Mouse (Mus musculus) liver, embryonic 14.5 days (tissue): ENCODE results near the gene Gm13279. TPM values are rescaled to one million over a fixed set of nuclear protein-coding genes. Genes with fewer than 3 reads are reported as not detected.
"Not testable (repeated sequence)": the region's sequence is repeated elsewhere in the genome, so short reads cannot be mapped to it uniquely, and the experiment has no call there.

Experiments
- ATAC-seq: fragments of 200-750 bp; cut with Nextera tagmentation; 2 replicates; pipeline ENCODE4 v1.8.0; 2017; ENCODE audit warnings: moderate number of reproducible peaks, mild to moderate bottlenecking, moderate library complexity; ENCODE audit not compliant: insufficient read depth
- DNase-seq, 3 experiments: peaks; one replicate each; pipeline ENCODE4 v3.0.0-alpha.2; 2012 to 2013; ENCODE audit warnings: low read depth in 3 of 3, low spot score in 3 of 3
- H3K27ac ChIP-seq: fragments of 300-500 bp; sonication (generic); 2 replicates; pipeline ENCODE4 v1.5.1; 2014; ENCODE audit warnings: moderate library complexity, mild to moderate bottlenecking, control low read depth, inconsistent platforms
- H3K27me3 ChIP-seq: fragments of 300-500 bp; sonication (generic); 2 replicates; pipeline ENCODE4 v1.6.1; 2014; ENCODE audit warnings: mild to moderate bottlenecking, low read length, moderate library complexity; ENCODE audit not compliant: control insufficient read depth, insufficient read depth
- H3K36me3 ChIP-seq: fragments of 300-500 bp; sonication (generic); replicated peaks from 2 replicates; pipeline ENCODE4 v1.6.1; 2014; ENCODE audit warnings: low read depth; ENCODE audit not compliant: control insufficient read depth, insufficient read depth
- H3K4me1 ChIP-seq, 2 experiments: fragments of 200-500 bp in 1 of 2; fragments of 300-500 bp in 1 of 2; sonication (generic) in 1 of 2; replicated peaks; 2 replicates each; pipeline ENCODE4 v1.6.1; 2012 to 2014; ENCODE audit warnings: antibody characterized with exemption in 1 of 2, inconsistent platforms in 1 of 2, low read length in 1 of 2; ENCODE audit not compliant: control insufficient read depth in 2 of 2, insufficient read depth in 2 of 2
- H3K4me2 ChIP-seq: fragments of 300-500 bp; sonication (generic); 2 replicates; pipeline ENCODE4 v1.6.1; 2014; ENCODE audit warnings: low read depth, mild to moderate bottlenecking, control low read depth, moderate library complexity
- H3K4me3 ChIP-seq, 2 experiments: fragments of 200-500 bp in 1 of 2; fragments of 300-500 bp in 1 of 2; sonication (generic) in 1 of 2; 2 replicates each; pipeline ENCODE4 v1.5.1; 2012 to 2014; ENCODE audit warnings: low read depth in 2 of 2, low read length in 2 of 2, mild to moderate bottlenecking in 2 of 2, control low read depth in 1 of 2, inconsistent platforms in 1 of 2, moderate library complexity in 1 of 2; ENCODE audit not compliant: insufficient read depth in 1 of 2
- H3K9ac ChIP-seq: fragments of 300-500 bp; sonication (generic); replicated peaks from 2 replicates; pipeline ENCODE4 v1.6.1; 2014; ENCODE audit warnings: mild to moderate bottlenecking, control low read depth, moderate library complexity
- H3K9me3 ChIP-seq: fragments of 300-500 bp; sonication (generic); 2 replicates; pipeline ENCODE4 v1.6.1; 2016; ENCODE audit warnings: low read length, mixed read lengths; ENCODE audit not compliant: control insufficient read depth
- CTCF ChIP-seq: IDR thresholded peaks from 2 replicates; pipeline ENCODE4 v1.5.1; 2016; ENCODE audit warnings: antibody characterized with exemption, low read depth, control low read depth
- EP300 ChIP-seq: IDR thresholded peaks from 2 replicates; pipeline ENCODE4 v1.6.1; 2016; ENCODE audit warnings: antibody characterized with exemption, low read depth
- WGBS: fragments of 180-500 bp; shearing (Covaris S2); extraction: QIAGEN DNeasy Blood & Tissue Kit; methylation state at CpG from one replicate; pipeline ENCODE4 v1.1.7; 2014; ENCODE audit not compliant: insufficient replicate concordance; 5-methylcytosine and 5-hydroxymethylcytosine counted together
- polyA plus RNA-seq, 2 experiments: library from polyadenylated mRNA; depleted of rRNA in 1 of 2; stranded (reverse) in 1 of 2; unstranded in 1 of 2; fragments of >200 nt; fragmentation: Nextera tagmentation in 1 of 2; extraction: Ambion mirVana in 1 of 2; gene quantifications; 2 replicates each; pipeline versions ENCODE4 v1.2.1 to v1.2.3; 2012 to 2014

The Gm13279 gene
- polyA plus RNA-seq, 2 experiments, result not detected

GRCm38 (mm10) chr4:88815928-88816327 is 18.7 kb downstream of the Gm13279 start, which contains the start of gene Ifna7:
Gene Ifna7 (plus strand): TSS chr4:88816228.
- no peaks in the 10 kb centered on the region for H3K27me3 ChIP-seq
- ATAC-seq, result no peak
- H3K9ac ChIP-seq, result no peak within 1 kb of the TSS
- no peak within 1 kb of the TSS for H3K4me2 ChIP-seq
- WGBS, result 32% methylated on average over 3 of the region's 3 CpGs
- H3K36me3 ChIP-seq, result no peaks in the 10 kb centered on the region
- DNase-seq, result no peak
- TF ChIP-seq EP300 (no peak), CTCF (no peak)
- no peaks in the 10 kb centered on the region for H3K9me3 ChIP-seq
- H3K4me1 ChIP-seq, result no peaks in the 10 kb centered on the region
- H3K27ac ChIP-seq, result no peak within 1 kb of the TSS
- H3K4me3 ChIP-seq, result no peak within 1 kb of the TSS

- no peak within 1 kb of the TSS for H3K27ac ChIP-seq
- H3K4me1 ChIP-seq, result no peaks in the 10 kb centered on the region
- no peak for TF ChIP-seq EP300
- TF ChIP-seq CTCF, result no peak
- no peak within 1 kb of the TSS for H3K4me2 ChIP-seq
- ATAC-seq, result no peak
- no peak for DNase-seq
- no peak within 1 kb of the TSS for H3K9ac ChIP-seq
- no peaks in the 10 kb centered on the region for H3K9me3 ChIP-seq
- H3K27me3 ChIP-seq, result no peaks in the 10 kb centered on the region
- no peak within 1 kb of the TSS for H3K4me3 ChIP-seq
- 70% methylated on average over 1 of the region's 1 CpGs for WGBS
- no peaks in the 10 kb centered on the region for H3K36me3 ChIP-seq
Observed at GRCm38 (mm10) chr4:88819659-88820058, 22.5 kb downstream of the Gm13279 start, which contains the start of gene Ifna11. Gene Ifna11 (plus strand): TSS chr4:88819959.

- no peak for DNase-seq
- H3K36me3 ChIP-seq, result no peaks in the 10 kb centered on the region
- no peak for ATAC-seq
- no peaks in the 10 kb centered on the region for H3K4me1 ChIP-seq
- H3K4me3 ChIP-seq, result no peak overlapping the region
- no peak overlapping the region for H3K27ac ChIP-seq
- H3K27me3 ChIP-seq, result no peaks in the 10 kb centered on the region
- no peak overlapping the region for H3K4me2 ChIP-seq
- no peaks in the 10 kb centered on the region for H3K9me3 ChIP-seq
- H3K9ac ChIP-seq, result no peak overlapping the region
- WGBS, result 18% methylated on average over 4 of the region's 4 CpGs
- TF ChIP-seq EP300, result no peak
- peak; percentile 32; the same call in 1 of the 2 replicates for TF ChIP-seq CTCF
Observed at GRCm38 (mm10) chr4:88822995-88823394, 25.8 kb downstream of the Gm13279 start.

GRCm38 (mm10) chr4:88827116-88827515 is 29.9 kb downstream of the Gm13279 start, which contains the start of gene Ifna6:
Gene Ifna6 (plus strand): TSS chr4:88827416.
- not testable (repeated sequence) for H3K4me2 ChIP-seq, H3K4me3 ChIP-seq, DNase-seq, H3K27me3 ChIP-seq, ATAC-seq, H3K9me3 ChIP-seq, H3K4me1 ChIP-seq, H3K36me3 ChIP-seq, H3K27ac ChIP-seq, H3K9ac ChIP-seq

GRCm38 (mm10) chr4:88830523-88830922 is 33.3 kb downstream of the Gm13279 start:
- no peak for DNase-seq
- 12% methylated on average over 4 of the region's 4 CpGs for WGBS
- no peak; the same call in 1 of the 2 replicates for TF ChIP-seq CTCF
- TF ChIP-seq EP300, result no peak
- ATAC-seq, result no peak
- no peaks in the 10 kb centered on the region for H3K9me3 ChIP-seq
- no peak overlapping the region for H3K27ac ChIP-seq
- H3K27me3 ChIP-seq, result no peaks in the 10 kb centered on the region
- no peak overlapping the region for H3K4me2 ChIP-seq
- no peak overlapping the region for H3K9ac ChIP-seq
- no peaks in the 10 kb centered on the region for H3K36me3 ChIP-seq
- no peaks in the 10 kb centered on the region for H3K4me1 ChIP-seq
- H3K4me3 ChIP-seq, result no peak overlapping the region

GRCm38 (mm10) chr4:88835225-88835624 is 38.0 kb downstream of the Gm13279 start, which contains the start of gene Ifna5:
Gene Ifna5 (plus strand): TSS chr4:88835525.
- H3K9me3 ChIP-seq, result not testable (repeated sequence)

More at GRCm38 (mm10) chr4:88835225-88835624, 38.0 kb downstream of the Gm13279 start, which contains the start of gene Ifna5:
- not testable (repeated sequence) for H3K4me3 ChIP-seq, H3K27me3 ChIP-seq, H3K27ac ChIP-seq, H3K4me1 ChIP-seq, DNase-seq, H3K36me3 ChIP-seq, H3K4me2 ChIP-seq, H3K9ac ChIP-seq, ATAC-seq
- WGBS, result 50% methylated on average over 1 of the region's 1 CpGs
